Mouse (Mus musculus) frontal cortex, postnatal 14 days (tissue): ENCODE results near the gene Evx2.

ENCODE experiments used
- DNase-seq, 2 experiments: peaks; one replicate each; pipeline ENCODE4 v3.0.0; 2022; ENCODE audit warnings: low spot score in 2 of 2

The Evx2 gene

GRCm38 (mm10) chr2:74659507-74660005 lies at the start of gene Evx2:
Evx2 (minus strand) TSS chr2:74659557.
- DNase-seq = no peak

GRCm38 (mm10) chr2:74708676-74709075 lies 49.3 kb upstream of the Evx2 start:
- DNase-seq = no peak

GRCm38 (mm10) chr2:74707599-74707998 lies 48.2 kb upstream of the Evx2 start:
- DNase-seq = no peak

- DNase-seq = no peak
Measured at GRCm38 (mm10) chr2:74706393-74706960, 47.1 kb upstream of the Evx2 start.

GRCm38 (mm10) chr2:74705467-74706089 lies 46.2 kb upstream of the Evx2 start:
- no peak for DNase-seq

- DNase-seq = no peak
Measured at GRCm38 (mm10) chr2:74704999-74705466, 45.7 kb upstream of the Evx2 start.

GRCm38 (mm10) chr2:74704393-74704998 lies 45.1 kb upstream of the Evx2 start, which contains the start of gene Hoxd8:
Hoxd8 (plus strand) TSS chr2:74704615.
- DNase-seq = no peak

- no peak for DNase-seq
Measured at GRCm38 (mm10) chr2:74703720-74704392, 44.5 kb upstream of the Evx2 start.

GRCm38 (mm10) chr2:74703317-74703716 lies 44.0 kb upstream of the Evx2 start:
- DNase-seq = no peak

GRCm38 (mm10) chr2:74702820-74703219 lies 43.5 kb upstream of the Evx2 start:
- no peak for DNase-seq

GRCm38 (mm10) chr2:74701949-74702819 lies 42.8 kb upstream of the Evx2 start:
- DNase-seq = peak; percentile 39 to 80

- no peak for DNase-seq
Measured at GRCm38 (mm10) chr2:74700546-74701112, 41.3 kb upstream of the Evx2 start.

GRCm38 (mm10) chr2:74699664-74700545 lies 40.5 kb upstream of the Evx2 start:
- DNase-seq = no peak

- no peak for DNase-seq
Measured at GRCm38 (mm10) chr2:74699053-74699430, 39.7 kb upstream of the Evx2 start.

- no peak for DNase-seq
Measured at GRCm38 (mm10) chr2:74698201-74699052, 39.1 kb upstream of the Evx2 start.

- DNase-seq = no peak
Measured at GRCm38 (mm10) chr2:74697567-74698121, 38.3 kb upstream of the Evx2 start, which contains the start of gene Hoxd9. Hoxd9 (plus strand) TSS chr2:74697727.

GRCm38 (mm10) chr2:74696442-74697335 lies 37.3 kb upstream of the Evx2 start:
- no peak for DNase-seq
